Mouse (Mus musculus) gastrocnemius, adult 2 months (tissue): ENCODE measurements at regions not wholly inside any gene's neighbourhood (a gene's known extent, or its start where the extent isn't known, plus 50 kb on each side); places are given as distances from the start of the nearest gene placed in this dataset.
"Not testable (repeated sequence)": the region's sequence is repeated elsewhere in the genome, so short reads cannot be mapped to it uniquely, and the experiment has no call there.

ENCODE experiments used
- DNase-seq: peaks from one replicate; pipeline ENCODE4 v3.0.0; 2022
- H3K27ac ChIP-seq: fragments of 200-600 bp; 2 replicates; pipeline ENCODE4 v1.8.1; 2022; ENCODE audit warnings: mild to moderate bottlenecking
- H3K4me3 ChIP-seq: fragments of 200-600 bp; 2 replicates; pipeline ENCODE4 v1.8.1; 2022; ENCODE audit warnings: mild to moderate bottlenecking, moderate library complexity
- CTCF ChIP-seq: fragments of 200-600 bp; IDR thresholded peaks from 2 replicates; pipeline ENCODE4 v1.8.1; 2022; ENCODE audit warnings: antibody characterized with exemption, mild to moderate bottlenecking, moderate library complexity
- intact Hi-C: fragments of 180-260 bp; cut with DNase I; formaldehyde crosslinking; loops from one replicate; pipeline ENCODE4 v1.15.1; 2025

DNA sequence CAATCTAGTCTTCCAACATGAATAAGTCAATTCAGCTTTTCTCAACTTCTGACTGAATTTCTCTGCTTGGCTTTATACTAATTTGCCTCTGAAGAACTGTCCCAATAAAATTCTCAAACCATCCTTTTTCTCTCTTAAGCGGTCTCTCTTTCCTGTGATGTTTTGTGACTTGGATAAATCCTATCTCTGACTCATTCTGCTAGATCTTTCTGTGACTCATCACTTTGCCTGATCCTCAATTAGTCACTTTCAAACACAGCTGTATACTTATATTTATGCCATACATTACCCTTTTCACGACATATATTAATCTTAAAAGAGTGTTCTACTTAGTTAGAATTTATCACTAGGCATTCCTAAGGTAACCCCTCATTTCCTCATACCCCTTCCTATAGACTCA lies 1055.4 kb upstream of the Sel1l start:
- DNase-seq = no peak
- no peak for TF ChIP-seq CTCF
- Histone ChIP-seq H3K27ac (no peak overlapping the region), H3K4me3 (no peak overlapping the region)
- intact Hi-C loops = no loop called here

DNA sequence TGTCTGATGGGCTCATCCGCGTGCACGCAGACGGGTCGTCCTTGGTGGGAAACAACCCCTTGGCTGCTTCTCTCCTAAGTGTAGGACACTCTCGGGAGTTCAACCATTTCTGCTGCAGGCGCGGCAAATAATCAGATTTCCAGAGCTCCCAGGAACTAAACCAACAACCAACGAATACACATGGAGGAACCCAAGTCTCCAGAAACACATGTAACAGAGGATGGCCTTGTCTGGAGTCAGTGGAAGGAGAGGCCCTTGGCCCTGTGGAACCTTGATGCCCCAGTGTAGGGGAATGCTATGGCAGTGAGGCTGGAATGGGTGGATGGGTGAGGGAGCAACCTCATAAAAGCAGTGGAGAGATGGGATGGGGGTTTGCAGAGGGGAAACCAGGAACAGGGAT lies 1043.4 kb upstream of the Sel1l start:
- no peak for DNase-seq
- intact Hi-C loops = no loop called here
- no peak for TF ChIP-seq CTCF
- no peak overlapping the region for H3K27ac ChIP-seq
- H3K4me3 ChIP-seq = no peak overlapping the region

DNA sequence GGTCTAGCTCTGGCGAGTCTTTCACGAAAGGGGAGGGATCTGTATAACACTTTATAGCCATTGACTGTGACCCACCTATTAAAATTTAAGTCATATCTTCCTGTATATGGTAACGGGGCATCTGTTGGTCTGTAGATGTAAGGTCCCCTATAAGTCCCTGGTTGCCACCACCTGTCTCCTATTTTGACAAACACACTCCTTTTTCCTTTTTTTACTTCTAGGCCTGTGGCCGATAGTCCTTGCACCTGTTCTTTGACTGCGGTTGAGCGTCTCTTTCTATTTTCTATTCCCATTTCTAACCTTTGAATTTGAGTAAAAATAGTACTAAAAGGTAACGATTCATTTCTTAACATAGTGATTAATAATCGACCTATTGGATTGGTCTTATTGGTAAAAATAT lies 1042.7 kb upstream of the Sel1l start:
- H3K4me3 ChIP-seq, intact Hi-C loops, DNase-seq, H3K27ac ChIP-seq: not testable (repeated sequence)

DNA sequence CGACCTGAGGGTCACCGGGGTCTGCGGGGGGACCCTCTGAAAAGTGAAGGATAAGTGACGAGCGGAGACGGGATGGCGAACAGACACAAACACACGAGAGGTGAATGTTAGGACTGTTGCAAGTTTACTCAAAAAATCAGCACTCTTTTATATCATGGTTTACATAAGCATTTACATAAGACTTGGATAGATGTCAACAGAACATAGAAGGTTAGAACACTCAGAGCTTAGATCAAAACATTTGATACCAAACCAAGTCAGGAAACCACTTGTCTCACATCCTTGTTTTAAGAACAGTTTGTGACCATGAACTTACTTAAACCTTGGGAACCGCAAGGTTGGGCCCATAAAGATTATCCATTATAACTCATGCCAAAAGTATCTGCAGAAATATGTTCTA lies 1042.2 kb upstream of the Sel1l start:
- H3K27ac ChIP-seq, DNase-seq, intact Hi-C loops, H3K4me3 ChIP-seq: not testable (repeated sequence)

DNA sequence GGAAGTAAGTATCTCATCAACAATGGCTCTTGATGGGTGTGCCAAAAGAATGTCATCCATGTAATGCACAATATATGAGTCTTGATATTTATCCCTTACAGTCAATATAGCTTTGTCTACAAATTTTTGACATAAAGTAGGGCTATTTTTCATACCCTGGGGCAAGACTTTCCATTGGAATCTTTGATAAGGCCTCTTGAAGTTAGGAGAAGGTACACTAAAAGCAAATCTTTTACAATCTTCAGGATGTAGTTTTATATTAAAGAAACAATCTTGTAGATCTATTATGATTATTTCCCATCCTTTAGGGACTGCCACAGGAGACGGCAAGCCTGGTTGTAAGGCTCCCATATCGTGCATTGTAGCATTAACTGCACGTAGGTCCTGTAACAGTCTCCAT lies 1038.8 kb upstream of the Sel1l start:
- intact Hi-C loops = no loop called here
- TF ChIP-seq CTCF = no peak
- DNase-seq = no peak
- no peak overlapping the region for H3K4me3 ChIP-seq
- H3K27ac ChIP-seq = no peak overlapping the region

- H3K27ac ChIP-seq, DNase-seq, H3K4me3 ChIP-seq, intact Hi-C loops: not testable (repeated sequence)
Measured at GRCm38 (mm10) chr12:92886394-92887075, 1037.6 kb upstream of the Sel1l start.

DNA sequence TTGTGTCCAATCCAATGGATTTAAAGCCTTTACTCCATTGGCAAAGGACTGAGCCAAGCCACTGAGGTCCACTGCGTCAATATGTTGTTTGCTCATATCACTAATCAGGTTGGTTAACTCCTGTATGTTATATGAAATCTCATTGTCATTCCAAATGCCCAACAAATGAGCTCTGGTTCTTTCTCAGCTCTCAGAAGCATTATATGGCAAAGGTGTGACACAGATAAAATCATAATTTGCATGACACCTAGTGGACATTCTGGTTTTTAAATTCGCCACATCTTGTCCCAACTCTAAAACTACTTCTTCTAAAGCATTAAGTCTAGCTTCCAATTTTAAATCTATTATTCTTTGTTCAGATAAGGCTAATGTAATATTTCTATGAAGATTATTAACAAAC lies 1035.1 kb upstream of the Sel1l start:
- intact Hi-C loops, DNase-seq: not testable (repeated sequence)

GRCm38 (mm10) chr12:92883091-92883490 lies 1034.1 kb upstream of the Sel1l start:
- DNase-seq, H3K4me3 ChIP-seq, intact Hi-C loops, H3K27ac ChIP-seq: not testable (repeated sequence)

More for the DNA sequence above, 1035.1 kb upstream of the Sel1l start:
- H3K27ac ChIP-seq, H3K4me3 ChIP-seq: not testable (repeated sequence)

GRCm38 (mm10) chr12:92882540-92882939 lies 1033.6 kb upstream of the Sel1l start:
- H3K4me3 ChIP-seq, DNase-seq, H3K27ac ChIP-seq, intact Hi-C loops: not testable (repeated sequence)

DNA sequence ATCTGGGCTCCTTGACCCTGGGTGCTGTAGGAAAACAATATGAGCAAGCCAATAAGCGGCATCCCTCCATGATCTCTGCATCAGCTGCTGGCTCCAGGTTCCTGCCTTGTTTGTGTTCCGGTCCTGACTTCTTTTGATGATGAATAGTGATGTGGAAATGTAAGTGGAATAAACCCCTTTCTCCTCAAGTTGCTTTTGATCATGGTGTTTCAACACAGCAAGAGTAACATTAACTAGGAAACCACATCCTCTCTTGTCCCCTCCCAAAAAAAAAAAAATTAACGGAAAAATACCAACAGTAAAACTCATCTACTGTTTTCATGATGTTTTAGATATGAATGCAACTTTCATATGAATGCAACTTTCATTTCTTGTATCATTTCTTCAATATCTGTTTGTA lies 1024.6 kb upstream of the Sel1l start:
- H3K27ac ChIP-seq = no peak overlapping the region
- no peak overlapping the region for H3K4me3 ChIP-seq
- no peak for DNase-seq
- intact Hi-C loops = no loop called here
- TF ChIP-seq CTCF = no peak

DNA sequence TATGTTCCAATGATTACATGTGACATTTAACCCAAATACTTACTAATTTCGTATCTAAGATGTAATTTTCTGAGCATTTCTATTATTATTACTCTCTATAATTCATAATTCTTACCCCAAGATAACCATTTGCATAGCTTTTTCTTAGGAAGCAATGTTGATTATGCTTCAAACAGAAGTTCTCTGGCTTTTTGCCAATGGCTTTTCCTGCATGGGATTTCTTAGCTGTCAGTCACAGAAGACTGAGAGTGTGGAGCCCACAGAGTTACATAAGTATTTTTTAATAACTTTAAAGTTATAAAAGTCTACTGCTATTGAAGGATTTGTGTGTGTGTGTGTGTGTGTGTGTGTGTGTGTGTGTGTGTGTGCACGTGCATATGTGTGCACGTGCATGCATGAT lies 1020.4 kb upstream of the Sel1l start:
- TF ChIP-seq CTCF = no peak
- DNase-seq = no peak
- intact Hi-C loops = no loop called here
- Histone ChIP-seq H3K4me3 (no peak overlapping the region), H3K27ac (no peak overlapping the region)

DNA sequence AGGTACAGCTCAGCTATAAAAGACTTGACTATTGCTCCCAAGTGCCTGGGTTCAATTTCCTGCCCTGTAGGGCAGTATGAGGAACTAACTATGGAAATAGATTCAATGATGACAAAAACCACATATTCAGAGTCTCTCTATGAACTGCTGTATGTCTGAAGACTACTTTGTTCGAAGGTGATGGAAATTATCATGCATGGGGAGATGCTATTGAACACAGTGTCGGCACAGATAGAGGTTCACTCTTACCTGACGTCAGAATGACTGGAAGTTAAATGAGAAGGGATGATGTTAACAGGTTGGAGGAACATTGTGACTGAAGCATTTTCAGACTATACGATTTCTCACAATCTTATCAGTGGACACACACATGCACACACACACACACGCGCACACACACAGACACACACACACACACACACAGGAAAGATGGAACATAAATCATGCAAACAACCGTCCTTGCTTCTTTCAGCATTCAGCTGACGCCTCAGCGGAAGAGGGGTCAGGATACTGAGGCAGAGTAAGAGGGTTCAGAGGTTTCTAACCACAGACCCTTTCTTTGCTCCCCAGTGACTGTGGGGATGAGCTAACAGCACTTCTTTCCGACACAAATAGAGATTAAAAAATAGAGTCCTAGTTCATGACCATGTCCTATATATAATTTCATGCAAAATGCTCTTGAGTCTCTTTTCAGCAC lies 974.3 kb upstream of the Sel1l start:
- no peak for DNase-seq
- Histone ChIP-seq H3K4me3 (no peak overlapping the region), H3K27ac (no peak overlapping the region)
- intact Hi-C loops = no loop called here
- TF ChIP-seq CTCF = no peak

- TF ChIP-seq CTCF = no peak
- Histone ChIP-seq H3K27ac (no peak overlapping the region), H3K4me3 (no peak overlapping the region)
- intact Hi-C loops = no loop called here
- no peak for DNase-seq
Measured at GRCm38 (mm10) chr12:92818610-92819009, 969.7 kb upstream of the Sel1l start.

- DNase-seq = no peak
- intact Hi-C loops = no loop called here
- Histone ChIP-seq H3K27ac (no peak overlapping the region), H3K4me3 (no peak overlapping the region)
- TF ChIP-seq CTCF = no peak
Measured at GRCm38 (mm10) chr12:92801121-92801520, 952.2 kb upstream of the Sel1l start.
